Mouse (Mus musculus): Measurements from ENCODE around the gene Polg2.

DNA sequence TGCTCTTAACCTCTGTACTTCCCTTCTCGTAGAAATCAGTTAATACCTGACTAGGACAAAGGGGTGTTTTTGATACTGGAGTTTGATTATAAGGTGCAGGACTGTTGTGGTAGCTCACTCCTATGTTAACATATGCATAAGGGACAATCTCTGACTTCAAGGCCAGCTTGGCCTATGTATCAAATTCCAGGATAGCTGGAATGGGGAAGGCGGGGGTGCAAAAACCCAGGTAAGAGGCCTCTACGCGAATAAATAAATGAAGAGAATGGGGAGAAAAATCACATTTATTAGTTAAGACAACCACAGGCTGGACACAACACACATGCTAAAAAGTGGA, 720 bp upstream of the Polg2 start:
- TF ChIP-seq CTCF (IDR thresholded peaks at IDR 0.05) (no peak), EP300 (IDR thresholded peaks at IDR 0.05) (no peak)
